Mouse (Mus musculus) testis, adult 2 months (tissue): ENCODE data around the gene Ell.

Experiments
- CTCF ChIP-seq: fragments of 200-500 bp; IDR thresholded peaks from 2 replicates; pipeline ENCODE4 v1.5.1; 2012; ENCODE audit warnings: low read depth, mild to moderate bottlenecking, inconsistent platforms, low read length, moderate library complexity; ENCODE audit not compliant: control insufficient read depth, insufficient read depth, insufficient replicate concordance
- POLR2A ChIP-seq: fragments of 200-500 bp; IDR thresholded peaks from 2 replicates; pipeline ENCODE4 v1.6.1; 2012; ENCODE audit warnings: low read depth, mild to moderate bottlenecking, inconsistent platforms, low read length, moderate library complexity; ENCODE audit not compliant: control insufficient read depth

- TF ChIP-seq POLR2A (no peak), CTCF (no peak)
Measured at GRCm38 (mm10) chr8:70511770-70512169, 27.5 kb upstream of the Ell start.
